Mouse (Mus musculus): ENCODE results near the gene Acadm. TPM values are rescaled to one million over a fixed set of nuclear protein-coding genes. Genes with fewer than 3 reads are reported as not detected.

Acadm gene
- polyA plus RNA-seq, 1 experiment from 2014 or later = 106 TPM

DNA sequence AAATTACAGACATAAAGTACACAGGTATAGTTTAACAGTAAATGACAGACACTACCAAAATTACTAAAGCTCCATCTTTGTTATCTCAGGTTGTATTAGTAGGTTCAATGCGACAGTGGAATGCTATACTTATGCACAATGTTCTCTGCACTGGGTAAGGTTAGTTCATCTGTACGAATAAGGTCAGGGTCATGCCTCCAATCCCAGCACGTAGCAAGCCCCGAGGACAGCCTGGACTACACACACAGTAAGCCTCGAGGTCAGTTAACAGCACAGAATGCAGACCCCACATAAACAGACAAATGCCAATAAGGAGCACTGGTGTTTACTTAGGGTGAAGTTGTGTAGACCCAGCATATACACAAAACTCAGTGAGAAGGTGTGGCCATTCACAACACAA, 35.5 kb downstream of the Acadm start:
- Histone ChIP-seq H3K9ac (ENCODE audit: low read length) (no peak overlapping the region), H3K27me3 (ENCODE audit: control insufficient read depth, insufficient read depth, low read length) (no peaks in the 10 kb centered on the region), H3K9me3 (replicated peaks; ENCODE audit: control insufficient read depth, low read length) (no peaks in the 10 kb centered on the region), H3K4me3 (replicated peaks; ENCODE audit: low read length) (no peak overlapping the region), H3K4me2 (ENCODE audit: low read depth, low read length) (0 out of 2 replicates have a peak overlapping the region, but pooled peaks have one; percentile 96), H3K27ac (ENCODE audit: low read length) (no peak overlapping the region), H3K36me3 (ENCODE audit: control insufficient read depth, insufficient read depth, low read length) (peaks cover 55% of the 10 kb centered on the region), H3K4me1 (ENCODE audit: control insufficient read depth, insufficient read depth, low read length) (peaks cover 40% of the 10 kb centered on the region)
- 66% methylated on average over 5 of the region's 5 CpGs for WGBS
- no peak for ATAC-seq (ENCODE audit: insufficient read depth, low FRiP score)

- H3K27ac ChIP-seq (ENCODE audit: low read length) = no peak within 1 kb of the TSS; the same call in 1 of the 2 replicates
- no peaks in the 10 kb centered on the region for H3K9me3 ChIP-seq (replicated peaks; ENCODE audit: control insufficient read depth, low read length)
- no peak within 1 kb of the TSS for H3K9ac ChIP-seq (ENCODE audit: low read length)
- H3K4me2 ChIP-seq (ENCODE audit: low read depth, low read length) = no peak within 1 kb of the TSS
- no peak for ATAC-seq (ENCODE audit: insufficient read depth, low FRiP score)
- H3K27me3 ChIP-seq (ENCODE audit: control insufficient read depth, insufficient read depth, low read length) = no peaks in the 10 kb centered on the region
- whole genome bisulfite sequencing = 82% methylated on average over 9 of the region's 9 CpGs
- H3K4me3 ChIP-seq (replicated peaks; ENCODE audit: low read length) = no peak within 1 kb of the TSS
- peaks cover 31% of the 10 kb centered on the region for H3K4me1 ChIP-seq (ENCODE audit: control insufficient read depth, insufficient read depth, low read length)
- H3K36me3 ChIP-seq (ENCODE audit: control insufficient read depth, insufficient read depth, low read length) = peaks cover 60% of the 10 kb centered on the region
Observed at GRCm38 (mm10) chr3:153906136-153906871, 38.1 kb downstream of the Acadm start, which contains the start of gene Msh4. TSS of gene Msh4 (minus strand) at chr3:153906138.

DNA sequence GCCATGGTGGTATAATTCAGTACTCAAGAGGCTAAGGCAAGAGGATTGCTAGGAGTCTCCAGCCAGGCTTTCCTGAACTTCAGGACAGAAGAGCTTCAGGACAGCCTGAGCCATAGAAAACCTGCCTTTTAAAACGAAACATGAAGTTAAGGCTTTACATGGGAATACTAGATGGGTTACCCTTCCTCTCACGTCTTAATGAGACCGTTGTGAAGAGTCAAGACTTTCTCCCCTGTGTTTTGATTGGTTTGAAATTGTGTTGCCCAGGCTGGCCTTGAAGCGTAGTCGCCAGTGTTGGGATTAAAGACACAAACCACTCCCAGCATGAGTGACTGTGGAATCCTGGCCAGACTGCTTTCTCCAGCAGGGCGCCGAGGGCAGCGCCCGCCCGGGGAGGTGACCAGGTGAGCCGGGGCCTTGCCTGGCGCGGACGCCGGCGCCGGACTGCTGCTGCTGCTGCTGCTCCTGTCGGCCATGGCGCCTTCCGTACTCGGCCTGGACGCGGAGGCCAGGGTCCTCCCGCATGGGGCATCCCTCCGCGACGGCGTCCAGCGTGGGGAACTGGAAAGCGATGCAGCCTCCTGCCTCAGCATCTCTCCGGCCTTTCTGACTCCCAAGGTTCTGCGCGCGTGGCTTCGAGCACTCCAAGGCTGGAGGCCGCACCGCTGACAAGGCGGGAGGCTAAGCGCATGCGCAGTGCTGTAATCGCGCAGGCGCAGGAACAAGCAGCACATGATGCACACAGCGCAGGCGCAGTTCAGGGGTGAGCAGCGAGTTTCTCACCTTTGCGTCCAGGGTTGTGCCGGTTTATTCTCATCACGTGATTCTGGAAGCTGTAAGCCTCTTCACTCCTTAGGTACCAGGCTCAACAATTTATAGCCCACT, 38.9 kb downstream of the Acadm start:
- no peak overlapping the region for H3K4me3 ChIP-seq (replicated peaks; ENCODE audit: low read length)
- peaks cover 23% of the 10 kb centered on the region for H3K4me1 ChIP-seq (ENCODE audit: control insufficient read depth, insufficient read depth, low read length)
- peaks cover 60% of the 10 kb centered on the region for H3K36me3 ChIP-seq (ENCODE audit: control insufficient read depth, insufficient read depth, low read length)
- no peak overlapping the region for H3K27ac ChIP-seq (ENCODE audit: low read length)
- no peaks in the 10 kb centered on the region for H3K27me3 ChIP-seq (ENCODE audit: control insufficient read depth, insufficient read depth, low read length)
- no peak overlapping the region for H3K9ac ChIP-seq (ENCODE audit: low read length)
- no peaks in the 10 kb centered on the region for H3K9me3 ChIP-seq (replicated peaks; ENCODE audit: control insufficient read depth, low read length)
- 85% methylated on average over 49 of the region's 49 CpGs for WGBS
- no peak for ATAC-seq (ENCODE audit: insufficient read depth, low FRiP score)
- H3K4me2 ChIP-seq (ENCODE audit: low read depth, low read length) = no peak overlapping the region

DNA sequence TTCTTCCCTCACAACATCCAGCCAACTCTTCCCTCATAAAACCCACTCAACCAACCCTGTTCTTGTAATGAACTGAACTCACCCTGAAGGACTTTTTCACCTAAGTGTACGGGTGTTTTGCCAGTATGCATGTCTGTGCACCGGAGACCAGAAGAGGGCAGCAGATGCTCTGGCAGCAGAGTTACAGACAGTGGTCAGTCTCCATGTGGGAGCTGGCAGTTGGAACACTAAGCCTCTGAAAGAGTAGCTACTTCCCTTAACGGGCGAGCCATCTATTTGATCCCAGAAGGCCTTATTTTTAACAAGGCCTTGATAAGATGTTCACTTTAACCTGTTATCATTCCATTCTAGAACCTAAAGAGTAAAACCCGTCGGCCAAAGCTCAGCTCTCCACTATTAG, 39.8 kb downstream of the Acadm start:
- H3K9ac ChIP-seq (ENCODE audit: low read length) = no peak overlapping the region
- H3K27ac ChIP-seq (ENCODE audit: low read length) = no peak overlapping the region
- H3K4me1 ChIP-seq (ENCODE audit: control insufficient read depth, insufficient read depth, low read length) = peaks cover 15% of the 10 kb centered on the region
- H3K36me3 ChIP-seq (ENCODE audit: control insufficient read depth, insufficient read depth, low read length) = peaks cover 55% of the 10 kb centered on the region
- no peaks in the 10 kb centered on the region for H3K27me3 ChIP-seq (ENCODE audit: control insufficient read depth, insufficient read depth, low read length)
- no peaks in the 10 kb centered on the region for H3K9me3 ChIP-seq (replicated peaks; ENCODE audit: control insufficient read depth, low read length)
- no peak for ATAC-seq (ENCODE audit: insufficient read depth, low FRiP score)
- no peak overlapping the region for H3K4me3 ChIP-seq (replicated peaks; ENCODE audit: low read length)
- H3K4me2 ChIP-seq (ENCODE audit: low read depth, low read length) = no peak overlapping the region
- 63% methylated on average over 6 of the region's 6 CpGs for WGBS

DNA sequence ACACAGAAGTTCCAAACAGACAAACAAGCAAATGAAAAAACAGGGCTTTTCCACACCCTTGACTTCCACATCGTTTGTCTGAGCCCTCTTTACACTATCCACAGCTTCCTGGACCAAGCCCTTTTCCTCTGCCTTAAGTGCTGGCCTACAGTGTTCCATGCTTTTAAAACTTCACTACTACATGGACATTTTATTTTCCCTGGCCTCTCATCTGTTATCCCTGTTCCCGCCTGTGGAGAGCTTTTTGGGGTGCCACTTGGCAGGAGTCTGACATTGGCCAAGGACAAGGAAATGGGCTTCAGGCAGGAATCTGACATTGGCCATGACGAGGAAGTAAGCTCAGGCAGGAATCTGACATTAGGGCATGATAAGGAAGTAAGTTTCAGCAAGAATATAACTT, 41.8 kb downstream of the Acadm start:
- WGBS = 46% methylated on average over 3 of the region's 3 CpGs
- Histone ChIP-seq H3K27ac (ENCODE audit: low read length) (peak overlapping the region; percentile 4; the same call in 1 of the 2 replicates), H3K4me3 (replicated peaks; ENCODE audit: low read length) (no peak overlapping the region), H3K36me3 (ENCODE audit: control insufficient read depth, insufficient read depth, low read length) (peaks cover 36% of the 10 kb centered on the region), H3K9ac (ENCODE audit: low read length) (no peak overlapping the region), H3K4me2 (ENCODE audit: low read depth, low read length) (no peak overlapping the region), H3K4me1 (ENCODE audit: control insufficient read depth, insufficient read depth, low read length) (no peaks in the 10 kb centered on the region), H3K27me3 (ENCODE audit: control insufficient read depth, insufficient read depth, low read length) (no peaks in the 10 kb centered on the region), H3K9me3 (replicated peaks; ENCODE audit: control insufficient read depth, low read length) (no peaks in the 10 kb centered on the region)
- no peak for ATAC-seq (ENCODE audit: insufficient read depth, low FRiP score)

DNA sequence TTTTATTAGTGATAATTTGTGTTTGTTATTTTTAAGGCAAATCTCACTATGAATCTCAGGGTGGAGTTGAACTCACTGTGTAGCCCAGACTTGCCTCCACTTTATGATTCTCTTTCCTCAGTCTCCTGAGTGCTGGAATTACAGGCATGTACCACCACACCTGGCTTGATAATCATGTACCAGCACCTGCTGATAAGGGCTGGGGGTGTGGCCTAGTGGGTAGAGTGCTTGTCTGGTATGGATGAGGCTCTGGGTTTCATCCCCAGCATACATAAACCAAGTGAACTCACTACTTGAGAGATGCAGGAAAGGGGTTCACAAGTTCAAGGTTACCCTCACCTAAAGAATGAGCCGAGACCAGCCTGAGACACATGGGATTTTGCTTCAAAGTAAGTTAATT, 42.5 kb downstream of the Acadm start:
- H3K27ac ChIP-seq (ENCODE audit: low read length) = no peak overlapping the region
- H3K4me2 ChIP-seq (ENCODE audit: low read depth, low read length) = no peak overlapping the region
- H3K9ac ChIP-seq (ENCODE audit: low read length) = no peak overlapping the region
- no peaks in the 10 kb centered on the region for H3K4me1 ChIP-seq (ENCODE audit: control insufficient read depth, insufficient read depth, low read length)
- no peak for ATAC-seq (ENCODE audit: insufficient read depth, low FRiP score)
- no peaks in the 10 kb centered on the region for H3K9me3 ChIP-seq (replicated peaks; ENCODE audit: control insufficient read depth, low read length)
- H3K4me3 ChIP-seq (replicated peaks; ENCODE audit: low read length) = no peak overlapping the region
- H3K27me3 ChIP-seq (ENCODE audit: control insufficient read depth, insufficient read depth, low read length) = no peaks in the 10 kb centered on the region
- 67% methylated on average over 1 of the region's 1 CpGs for WGBS
- H3K36me3 ChIP-seq (ENCODE audit: control insufficient read depth, insufficient read depth, low read length) = peaks cover 29% of the 10 kb centered on the region

- H3K27ac ChIP-seq (ENCODE audit: low read length) = no peak overlapping the region
- H3K9me3 ChIP-seq (replicated peaks; ENCODE audit: control insufficient read depth, low read length) = no peaks in the 10 kb centered on the region
- H3K4me2 ChIP-seq (ENCODE audit: low read depth, low read length) = no peak overlapping the region
- H3K4me3 ChIP-seq (replicated peaks; ENCODE audit: low read length) = no peak overlapping the region
- no peak overlapping the region for H3K9ac ChIP-seq (ENCODE audit: low read length)
- no peak for ATAC-seq (ENCODE audit: insufficient read depth, low FRiP score)
- 48% methylated on average over 6 of the region's 6 CpGs for WGBS
- no peaks in the 10 kb centered on the region for H3K36me3 ChIP-seq (ENCODE audit: control insufficient read depth, insufficient read depth, low read length)
- no peaks in the 10 kb centered on the region for H3K27me3 ChIP-seq (ENCODE audit: control insufficient read depth, insufficient read depth, low read length)
- H3K4me1 ChIP-seq (ENCODE audit: control insufficient read depth, insufficient read depth, low read length) = no peaks in the 10 kb centered on the region
Observed at GRCm38 (mm10) chr3:153897216-153897615, 47.2 kb downstream of the Acadm start.

DNA sequence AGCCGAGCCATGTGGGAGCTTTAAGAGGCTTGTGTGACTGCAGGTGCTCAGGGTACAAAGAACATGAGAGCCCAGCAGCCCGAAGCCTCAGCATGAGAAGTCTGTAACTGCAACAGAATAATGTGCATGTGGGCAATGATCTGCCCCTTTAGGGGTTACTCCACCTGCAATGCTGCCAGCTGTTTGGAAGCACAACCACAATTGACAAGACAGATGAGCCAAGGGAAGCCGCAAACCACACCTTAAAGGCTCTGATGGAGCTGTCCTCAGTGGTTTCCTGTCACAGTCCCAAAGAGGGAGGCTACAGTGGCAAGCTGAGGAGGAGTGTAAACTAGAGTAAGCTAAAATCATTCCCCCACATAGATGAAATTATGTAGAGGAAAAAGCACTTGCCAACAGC, 49.0 kb downstream of the Acadm start:
- H3K4me2 ChIP-seq (ENCODE audit: low read depth, low read length) = no peak overlapping the region
- H3K9ac ChIP-seq (ENCODE audit: low read length) = no peak overlapping the region
- H3K36me3 ChIP-seq (ENCODE audit: control insufficient read depth, insufficient read depth, low read length) = no peaks in the 10 kb centered on the region
- H3K27me3 ChIP-seq (ENCODE audit: control insufficient read depth, insufficient read depth, low read length) = no peaks in the 10 kb centered on the region
- no peak overlapping the region for H3K4me3 ChIP-seq (replicated peaks; ENCODE audit: low read length)
- H3K4me1 ChIP-seq (ENCODE audit: control insufficient read depth, insufficient read depth, low read length) = no peaks in the 10 kb centered on the region
- H3K9me3 ChIP-seq (replicated peaks; ENCODE audit: control insufficient read depth, low read length) = no peaks in the 10 kb centered on the region
- ATAC-seq (ENCODE audit: insufficient read depth, low FRiP score) = no peak
- no peak overlapping the region for H3K27ac ChIP-seq (ENCODE audit: low read length)
- WGBS = 81% methylated on average over 3 of the region's 3 CpGs

DNA sequence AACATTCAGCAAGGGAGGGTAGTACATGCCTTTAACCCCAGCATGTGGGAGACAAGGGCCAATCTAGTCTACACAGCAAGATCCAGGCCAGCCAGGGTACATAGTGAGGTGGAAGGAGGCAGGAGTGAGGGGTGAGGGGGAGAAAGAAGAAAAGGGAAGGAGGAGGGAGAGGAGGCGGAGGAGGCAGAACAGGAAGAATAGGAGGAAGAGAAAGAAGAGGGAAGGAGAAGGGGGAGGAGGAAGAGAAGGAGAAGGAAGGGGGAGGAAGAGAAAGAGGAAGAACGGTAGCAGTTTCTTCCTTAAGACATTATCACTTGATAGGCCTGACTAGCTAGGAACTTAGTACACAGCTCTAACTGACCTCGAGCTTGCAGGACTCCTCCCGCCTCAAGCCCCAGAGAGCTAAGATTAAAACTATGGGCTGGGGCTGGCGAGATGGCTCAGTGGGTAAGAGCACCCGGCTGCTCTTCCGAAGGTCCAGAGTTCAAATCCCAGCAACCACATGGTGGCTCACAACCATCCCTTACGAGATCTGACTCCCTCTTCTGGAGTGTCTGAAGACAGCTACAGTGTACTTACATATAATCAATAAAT, 55.1 kb downstream of the Acadm start:
- Histone ChIP-seq H3K9ac (ENCODE audit: low read length) (no peak overlapping the region), H3K36me3 (ENCODE audit: control insufficient read depth, insufficient read depth, low read length) (no peaks in the 10 kb centered on the region), H3K4me1 (ENCODE audit: control insufficient read depth, insufficient read depth, low read length) (no peaks in the 10 kb centered on the region), H3K4me2 (ENCODE audit: low read depth, low read length) (no peak overlapping the region), H3K27me3 (ENCODE audit: control insufficient read depth, insufficient read depth, low read length) (no peaks in the 10 kb centered on the region), H3K4me3 (replicated peaks; ENCODE audit: low read length) (no peak overlapping the region), H3K27ac (ENCODE audit: low read length) (no peak overlapping the region), H3K9me3 (replicated peaks; ENCODE audit: control insufficient read depth, low read length) (no peaks in the 10 kb centered on the region)
- 76% methylated on average over 7 of the region's 8 CpGs for whole genome bisulfite sequencing
- ATAC-seq (ENCODE audit: insufficient read depth, low FRiP score) = no peak
